Mouse (Mus musculus): ENCODE data around the gene Marf1. TPM values are rescaled to one million over a fixed set of nuclear protein-coding genes. Genes with fewer than 3 reads are reported as not detected.

Gene Marf1
- total RNA-seq, 2 experiments from 2014 or later: 130 to 136 TPM

Small RNAs within 50 kb of the gene (microRNA-seq; reads per million reads assigned to microRNA genes)
- 0 reads per million in 2 experiments for gene Gm27671
- 1,401 to 1,911 reads per million in 2 experiments for gene Mir484

Other genes with a start within 250 kb of the Marf1 start
- gene 2900011O08Rik, start 176.7 kb downstream of the Marf1 start, total RNA-seq (2021): 100 to 1,000 TPM; 254 to 276 TPM
- gene Ifitm7, start 176.5 kb downstream of the Marf1 start, total RNA-seq (2021): 1 to 10 TPM; 1.4 TPM
- gene Nde1, start 76 bp downstream of the Marf1 start, total RNA-seq (2021): 10 to 100 TPM; 27.2 to 31.6 TPM
- gene Myh11, start 128.0 kb upstream of the Marf1 start, total RNA-seq (2021): 1 to 10 TPM; 4.2 to 6.4 TPM
- 10 to 100 TPM; 50.2 to 58.9 TPM for gene Fopnl, start 154.1 kb upstream of the Marf1 start, total RNA-seq (2021)
- gene Abcc1, start 198.2 kb upstream of the Marf1 start, total RNA-seq (2021): 10 to 100 TPM; 13.1 to 13.6 TPM